Mouse (Mus musculus) midbrain, embryonic 14.5 days (tissue): ENCODE data around the gene Lsr. TPM values are rescaled to one million over a fixed set of nuclear protein-coding genes. Genes with fewer than 3 reads are reported as not detected.

Experiments
- ATAC-seq: fragments of 200-750 bp; cut with Nextera tagmentation; 2 replicates; pipeline ENCODE4 v1.8.0; 2017; ENCODE audit warnings: moderate number of reproducible peaks, moderate library complexity; ENCODE audit not compliant: low FRiP score, low TSS enrichment
- DNase-seq: peaks from one replicate; pipeline ENCODE4 v3.0.0-alpha.2; 2015
- H3K27ac ChIP-seq: fragments of 300-500 bp; sonication (generic); replicated peaks from 2 replicates; pipeline ENCODE4 v1.5.1; 2014; ENCODE audit warnings: mild to moderate bottlenecking, low read depth, low read length, moderate library complexity
- H3K27me3 ChIP-seq: fragments of 300-500 bp; sonication (generic); 2 replicates; pipeline ENCODE4 v1.6.1; 2014; ENCODE audit warnings: low read length, control low read depth, mixed read lengths; ENCODE audit not compliant: control insufficient read depth, insufficient read depth
- H3K36me3 ChIP-seq: fragments of 300-500 bp; sonication (generic); 2 replicates; pipeline ENCODE4 v1.6.1; 2014; ENCODE audit warnings: low read length, control low read depth; ENCODE audit not compliant: control insufficient read depth, insufficient read depth
- H3K4me1 ChIP-seq: fragments of 300-500 bp; sonication (generic); 2 replicates; pipeline ENCODE4 v1.6.1; 2014; ENCODE audit warnings: mild to moderate bottlenecking, antibody characterized with exemption, low read length, control low read depth; ENCODE audit not compliant: control insufficient read depth, insufficient read depth
- H3K4me2 ChIP-seq: fragments of 300-500 bp; sonication (generic); 2 replicates; pipeline ENCODE4 v1.6.1; 2014; ENCODE audit warnings: mild to moderate bottlenecking, low read length, moderate library complexity
- H3K4me3 ChIP-seq: fragments of 300-500 bp; sonication (generic); replicated peaks from 2 replicates; pipeline ENCODE4 v1.5.1; 2014; ENCODE audit warnings: low read depth, low read length
- H3K9ac ChIP-seq: fragments of 300-500 bp; sonication (generic); replicated peaks from 2 replicates; pipeline ENCODE4 v1.6.1; 2014; ENCODE audit warnings: mild to moderate bottlenecking, low read length, moderate library complexity
- H3K9me3 ChIP-seq: fragments of 300-500 bp; sonication (generic); 2 replicates; pipeline ENCODE4 v1.6.1; 2016; ENCODE audit warnings: low read length, control low read depth, mixed read lengths; ENCODE audit not compliant: control insufficient read depth
- WGBS: fragments of 180-500 bp; shearing (Covaris S2); extraction: QIAGEN DNeasy Blood & Tissue Kit; methylation state at CpG from one replicate; pipeline ENCODE4 v1.1.7; 2014; 5-methylcytosine and 5-hydroxymethylcytosine counted together
- polyA plus RNA-seq: library from polyadenylated mRNA; unstranded; fragments of >200 nt; fragmentation: Nextera tagmentation; extraction: Ambion mirVana; gene quantifications from 2 replicates; pipeline ENCODE4 v1.2.1, GENCODE M21; 2014

Lsr gene
- polyA plus RNA-seq, 1 experiment from 2014 or later, result 15.6 TPM

GRCm38 (mm10) chr7:30958109-30958865, 15.0 kb downstream of the Lsr start:
- peak overlapping the region; percentile 81 for H3K4me2 ChIP-seq
- H3K4me1 ChIP-seq, result peaks cover 18% of the 10 kb centered on the region
- WGBS, result 73% methylated on average over 28 of the region's 28 CpGs
- no peaks in the 10 kb centered on the region for H3K9me3 ChIP-seq
- ATAC-seq (no peak), DNase-seq (no peak)
- peaks cover 24% of the 10 kb centered on the region for H3K36me3 ChIP-seq
- H3K4me3 ChIP-seq, result peak overlapping the region; percentile 92
- no peaks in the 10 kb centered on the region for H3K27me3 ChIP-seq
- H3K9ac ChIP-seq, result peak overlapping the region; percentile 98; the same call in 1 of the 2 replicates
- H3K27ac ChIP-seq, result peak overlapping the region; percentile 99

DNA sequence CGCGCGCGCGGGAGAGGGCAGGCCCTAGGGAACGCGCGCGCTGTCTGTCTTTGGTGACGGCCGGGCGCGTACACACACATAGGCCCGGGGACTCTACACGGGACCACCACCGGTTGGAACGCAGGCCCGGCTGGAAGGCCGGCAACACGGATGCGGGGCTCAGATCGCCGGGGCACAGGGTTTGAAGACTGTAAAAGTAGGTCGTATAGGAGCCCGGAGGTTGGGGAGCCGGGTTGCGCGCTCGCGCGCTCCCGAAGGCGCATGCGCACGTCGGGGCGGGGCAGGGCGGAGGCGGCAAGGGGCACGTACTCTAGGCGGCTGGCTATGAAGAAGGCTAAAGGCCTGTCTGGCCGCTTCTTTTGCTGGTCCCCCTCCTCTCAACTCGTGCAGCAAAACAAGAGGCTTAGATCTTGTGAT, 15.9 kb downstream of the Lsr start:
- Histone ChIP-seq H3K27me3 (no peaks in the 10 kb centered on the region), H3K9ac (peak overlapping the region; percentile 98), H3K4me1 (peaks cover 18% of the 10 kb centered on the region), H3K36me3 (peaks cover 33% of the 10 kb centered on the region), H3K27ac (peak overlapping the region; percentile 99), H3K4me3 (peak overlapping the region; percentile 92), H3K4me2 (peak overlapping the region; percentile 81), H3K9me3 (no peaks in the 10 kb centered on the region)
- under 1% methylated on average over 43 of the region's 43 CpGs for WGBS
- DNase-seq (peak; percentile 94), ATAC-seq (peak; percentile 71)

DNA sequence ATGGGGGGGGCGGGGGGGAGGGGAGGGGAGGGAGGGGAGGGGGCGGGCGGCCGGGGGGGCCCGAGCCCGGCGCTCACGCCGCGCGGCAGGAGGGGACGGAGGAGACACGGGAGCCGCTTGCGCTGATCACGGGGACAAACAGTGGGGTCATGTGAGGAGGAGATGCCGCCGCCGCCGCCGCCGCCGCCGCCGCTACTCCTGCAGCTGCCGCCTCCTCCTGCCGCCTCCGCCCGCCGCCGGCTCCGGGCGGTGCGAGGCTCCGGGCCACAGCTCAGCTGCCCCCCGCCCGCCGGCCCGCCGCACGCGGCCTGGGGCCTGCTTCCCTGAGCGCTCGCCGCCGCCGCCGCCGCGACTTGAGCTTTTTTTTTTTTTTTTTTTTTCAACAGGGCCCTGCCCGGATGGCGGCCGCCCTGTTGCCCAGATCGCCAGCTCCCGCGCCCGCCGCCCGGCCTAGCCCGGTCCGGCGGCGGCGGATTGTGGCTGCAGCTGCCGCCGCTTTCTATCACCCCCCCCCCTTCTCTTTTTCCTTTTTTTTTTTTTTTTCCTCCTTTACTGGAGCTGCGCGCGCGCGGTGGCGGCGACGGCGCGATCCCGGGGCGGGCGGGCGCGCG, 16.4 kb downstream of the Lsr start, which contains the start of gene Usf2:
Usf2 (minus strand) TSS at position 48 of the 611 bp plus-strand sequence.
- peak; percentile 71 for ATAC-seq
- Histone ChIP-seq H3K27me3 (no peaks in the 10 kb centered on the region), H3K36me3 (peaks cover 38% of the 10 kb centered on the region), H3K4me3 (peak within 1 kb of the TSS; percentile 92), H3K27ac (peak within 1 kb of the TSS; percentile 99), H3K4me1 (peaks cover 18% of the 10 kb centered on the region), H3K9me3 (no peaks in the 10 kb centered on the region), H3K9ac (peak within 1 kb of the TSS; percentile 98), H3K4me2 (peak within 1 kb of the TSS; percentile 81)
- peak; percentile 87 for DNase-seq
- WGBS, result 1% methylated on average over 64 of the region's 82 CpGs

DNA sequence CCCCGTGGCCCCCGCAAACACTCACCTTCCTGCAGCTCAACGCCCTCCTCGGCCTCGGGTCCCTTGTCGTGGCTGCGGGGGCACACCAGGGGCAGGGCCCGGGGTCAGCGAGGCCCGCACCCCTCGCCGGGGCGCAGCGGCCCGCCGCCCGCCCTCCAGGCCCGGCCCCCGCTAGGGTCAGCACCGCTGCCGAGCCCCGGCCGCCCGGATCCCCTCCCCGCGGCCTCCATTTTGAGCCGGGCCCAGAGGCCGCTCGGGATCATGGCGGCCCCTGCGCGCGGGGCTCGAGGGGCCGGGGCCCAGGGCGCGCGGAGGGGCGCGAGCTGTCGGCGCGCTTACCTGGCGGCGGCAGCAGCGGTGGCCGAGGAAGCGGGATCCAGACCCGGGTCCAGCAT, 16.9 kb downstream of the Lsr start:
- Histone ChIP-seq H3K9me3 (no peaks in the 10 kb centered on the region), H3K27me3 (no peaks in the 10 kb centered on the region), H3K4me3 (peak overlapping the region; percentile 92), H3K4me2 (peak overlapping the region; percentile 81), H3K4me1 (peaks cover 18% of the 10 kb centered on the region), H3K9ac (peak overlapping the region; percentile 98), H3K36me3 (peaks cover 44% of the 10 kb centered on the region), H3K27ac (peak overlapping the region; percentile 99)
- no peak for DNase-seq
- under 1% methylated on average over 44 of the region's 49 CpGs for WGBS
- ATAC-seq, result peak; percentile 58

- Histone ChIP-seq H3K9ac (peak overlapping the region; percentile 98), H3K27me3 (no peaks in the 10 kb centered on the region), H3K4me3 (peak overlapping the region; percentile 92), H3K4me1 (peaks cover 18% of the 10 kb centered on the region), H3K4me2 (peak overlapping the region; percentile 81), H3K27ac (peak overlapping the region; percentile 99), H3K9me3 (no peaks in the 10 kb centered on the region), H3K36me3 (peaks cover 49% of the 10 kb centered on the region)
- ATAC-seq (peak; percentile 59), DNase-seq (peak; percentile 90)
- WGBS, result under 1% methylated on average over 64 of the region's 64 CpGs
Observed at GRCm38 (mm10) chr7:30955584-30956356, 17.5 kb downstream of the Lsr start.

GRCm38 (mm10) chr7:30954971-30955520, 18.2 kb downstream of the Lsr start:
- peak overlapping the region; percentile 92 for H3K4me3 ChIP-seq
- H3K9ac ChIP-seq, result peak overlapping the region; percentile 98
- H3K36me3 ChIP-seq, result peaks cover 57% of the 10 kb centered on the region
- DNase-seq (no peak), ATAC-seq (no peak)
- H3K4me1 ChIP-seq, result peaks cover 18% of the 10 kb centered on the region
- no peaks in the 10 kb centered on the region for H3K27me3 ChIP-seq
- 87% methylated on average over 12 of the region's 12 CpGs for WGBS
- peak overlapping the region; percentile 81 for H3K4me2 ChIP-seq
- H3K9me3 ChIP-seq, result no peaks in the 10 kb centered on the region
- no peak overlapping the region for H3K27ac ChIP-seq

- no peak for DNase-seq
- ATAC-seq, result no peak
- WGBS, result 82% methylated on average over 3 of the region's 3 CpGs
- Histone ChIP-seq H3K4me2 (no peak overlapping the region), H3K9ac (no peak overlapping the region), H3K36me3 (peaks cover 62% of the 10 kb centered on the region), H3K27ac (no peak overlapping the region), H3K27me3 (no peaks in the 10 kb centered on the region), H3K4me1 (peaks cover 18% of the 10 kb centered on the region), H3K9me3 (no peaks in the 10 kb centered on the region), H3K4me3 (no peak overlapping the region)
Observed at GRCm38 (mm10) chr7:30954036-30954435, 19.2 kb downstream of the Lsr start.

DNA sequence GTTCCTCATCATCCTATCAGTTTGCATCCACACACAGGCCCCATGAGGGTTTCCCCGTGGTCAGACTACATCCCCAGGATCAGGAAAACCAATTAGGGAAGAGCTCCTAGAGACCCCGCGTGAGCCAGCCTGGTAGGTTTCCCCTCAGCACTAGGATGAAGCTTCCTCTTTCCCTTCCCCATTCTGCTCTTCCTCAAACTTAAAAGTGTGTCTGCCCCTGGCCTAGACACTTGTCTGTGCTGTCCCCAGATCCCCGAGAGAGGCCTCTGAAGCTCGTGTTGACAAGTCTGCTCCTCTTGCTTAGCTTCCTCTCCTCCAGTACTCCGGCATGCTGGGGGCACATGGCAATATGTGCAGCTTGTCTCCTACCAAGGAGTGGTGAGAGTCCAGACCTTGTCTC, 19.8 kb downstream of the Lsr start:
- H3K4me3 ChIP-seq, result no peak overlapping the region
- DNase-seq (no peak), ATAC-seq (no peak)
- H3K9ac ChIP-seq, result no peak overlapping the region
- no peak overlapping the region for H3K4me2 ChIP-seq
- 93% methylated on average over 6 of the region's 6 CpGs for WGBS
- no peaks in the 10 kb centered on the region for H3K27me3 ChIP-seq
- no peaks in the 10 kb centered on the region for H3K9me3 ChIP-seq
- H3K4me1 ChIP-seq, result peaks cover 16% of the 10 kb centered on the region
- peaks cover 66% of the 10 kb centered on the region for H3K36me3 ChIP-seq
- no peak overlapping the region for H3K27ac ChIP-seq
